Mouse (Mus musculus) stomach, postnatal 0 days (tissue): ENCODE results near the gene Slc25a4.

Source experiments
- CTCF ChIP-seq: IDR thresholded peaks from 2 replicates; pipeline ENCODE4 v1.5.1; 2016; ENCODE audit warnings: antibody characterized with exemption, low read depth, mild to moderate bottlenecking, moderate library complexity
- EP300 ChIP-seq: optimal IDR thresholded peaks from 2 replicates; pipeline ENCODE3; 2016; ENCODE audit warnings: antibody characterized with exemption

- TF ChIP-seq EP300 (no peak), CTCF (no peak)
Observed at GRCm38 (mm10) chr8:46211611-46212071, 557 bp upstream of the Slc25a4 start.
